Mouse (Mus musculus) olfactory bulb, adult 2 months (tissue): Measurements from ENCODE around the gene Adcy5.

ENCODE experiments used
- CTCF ChIP-seq: fragments of 200-500 bp; IDR thresholded peaks from 2 replicates; pipeline ENCODE4 v1.5.1; 2012; ENCODE audit warnings: low read depth, mild to moderate bottlenecking, low read length, moderate library complexity; ENCODE audit not compliant: insufficient read depth
- POLR2A ChIP-seq: fragments of 200-500 bp; IDR thresholded peaks from 2 replicates; pipeline ENCODE4 v1.6.1; 2012; ENCODE audit warnings: mild to moderate bottlenecking, low read depth, low read length, moderate library complexity; ENCODE audit not compliant: insufficient read depth

GRCm38 (mm10) chr16:35109656-35110291, 44.9 kb upstream of the Adcy5 start:
- TF ChIP-seq POLR2A (no peak), CTCF (no peak)
